Mouse (Mus musculus) G1E (cell line): Measurements from ENCODE around the gene Zcchc17. TPM values are rescaled to one million over a fixed set of nuclear protein-coding genes. Genes with fewer than 3 reads are reported as not detected.

Experiments
- ATAC-seq: 2 replicates; pipeline ENCODE4 v1.8.0; 2016; ENCODE audit warnings: mild to moderate bottlenecking; ENCODE audit not compliant: insufficient number of reproducible peaks, poor library complexity, low FRiP score, severe bottlenecking; ENCODE audit errors: extremely low read depth
- DNase-seq: peaks from one replicate; pipeline ENCODE4 v3.0.0; 2012; ENCODE audit warnings: low spot score
- H3K27me3 ChIP-seq: 2 replicates; pipeline ENCODE4 v1.6.1; 2012; ENCODE audit warnings: mild to moderate bottlenecking, low read length, inconsistent platforms; ENCODE audit not compliant: insufficient read depth
- H3K36me3 ChIP-seq: replicated peaks from 2 replicates; pipeline ENCODE3; 2012; ENCODE audit warnings: mild to moderate bottlenecking, inconsistent platforms
- H3K4me1 ChIP-seq: 2 replicates; pipeline ENCODE4 v1.6.1; 2012; ENCODE audit warnings: low read depth, low read length, inconsistent platforms, mixed read lengths; ENCODE audit not compliant: insufficient read depth
- H3K4me3 ChIP-seq: 2 replicates; pipeline ENCODE4 v1.5.1; 2012; ENCODE audit warnings: low read depth, mild to moderate bottlenecking, inconsistent platforms, low read length, moderate library complexity, mixed read lengths
- H3K9me3 ChIP-seq: replicated peaks from 2 replicates; pipeline ENCODE4 v1.6.1; 2012; ENCODE audit warnings: inconsistent platforms
- CTCF ChIP-seq: IDR thresholded peaks from 2 replicates; pipeline ENCODE4 v1.5.1; 2012; ENCODE audit warnings: low read depth, low read length, inconsistent platforms, mixed read lengths
- GATA1 ChIP-seq: IDR thresholded peaks from 2 replicates; pipeline ENCODE4 v1.6.1; 2012; ENCODE audit warnings: borderline replicate concordance, low read length, inconsistent platforms, mixed read lengths
- GATA2 ChIP-seq: IDR thresholded peaks from 2 replicates; pipeline ENCODE4 v1.6.1; 2012; ENCODE audit warnings: low read depth, low read length, inconsistent platforms, borderline replicate concordance
- POLR2AphosphoS5 ChIP-seq: IDR thresholded peaks from 2 replicates; pipeline ENCODE4 v1.6.1; 2012; ENCODE audit warnings: low read depth, low read length, inconsistent platforms; ENCODE audit not compliant: insufficient replicate concordance
- TAL1 ChIP-seq: conservative IDR thresholded peaks from 2 replicates; pipeline ENCODE4 v1.6.1; 2012; ENCODE audit warnings: low read depth, low read length, inconsistent platforms, mixed read lengths
- polyA plus RNA-seq: library from polyadenylated mRNA; stranded (reverse); fragments of >175 nt; gene quantifications from 2 replicates; pipeline ENCODE4 v1.2.3, GENCODE M21; 2012
- total RNA-seq, 2 experiments: library from RNA; stranded (forward) in 1 of 2; stranded (reverse) in 1 of 2; fragments of 200-1000 nt in 1 of 2; fragments of >200 nt in 1 of 2; fragmentation: Nextera tagmentation in 1 of 2; gene quantifications; 2 replicates each; pipeline ENCODE4 v1.2.3; 2014 to 2017

Zcchc17 gene
- total and polyA plus RNA-seq, 3 experiments: 25.6 to 69.1 (median 33.9) TPM

GRCm38 (mm10) chr4:130297123-130297529 lies 62.6 kb downstream of the Zcchc17 start:
- no peaks in the 10 kb centered on the region for H3K36me3 ChIP-seq
- 0 out of 2 replicates have a peak, but pooled peaks have one; percentile 4 for ATAC-seq
- H3K27me3 ChIP-seq: no peaks in the 10 kb centered on the region; the same call in none of the 2 replicates
- peaks cover 67% of the 10 kb centered on the region for H3K4me1 ChIP-seq
- peak overlapping the region; percentile 8; the same call in 1 of the 2 replicates for H3K4me3 ChIP-seq
- TF ChIP-seq CTCF: peak; percentile 86
- no peak for TF ChIP-seq POLR2AphosphoS5
- TF ChIP-seq TAL1: 0 out of 2 replicates have a peak, but pooled peaks have one; percentile 12
- no peaks in the 10 kb centered on the region for H3K9me3 ChIP-seq
- DNase-seq: peak; percentile 57

- DNase-seq (peak; percentile 43), ATAC-seq (no peak)
- H3K27me3 ChIP-seq: no peaks in the 10 kb centered on the region; the same call in 1 of the 2 replicates
Measured at GRCm38 (mm10) chr4:130296243-130296965, 63.3 kb downstream of the Zcchc17 start.

GRCm38 (mm10) chr4:130295047-130295745 lies 64.5 kb downstream of the Zcchc17 start:
- TF ChIP-seq GATA1 (no peak), CTCF (no peak), POLR2AphosphoS5 (no peak), TAL1 (no peak), GATA2 (no peak)
- no peak for ATAC-seq
- Histone ChIP-seq H3K4me3 (no peak overlapping the region; the same call in 1 of the 2 replicates), H3K27me3 (peaks cover 3% of the 10 kb centered on the region; the same call in 1 of the 2 replicates), H3K9me3 (no peaks in the 10 kb centered on the region), H3K4me1 (peaks cover 57% of the 10 kb centered on the region), H3K36me3 (no peaks in the 10 kb centered on the region)
- DNase-seq: no peak

More at GRCm38 (mm10) chr4:130296243-130296965, 63.3 kb downstream of the Zcchc17 start:
- H3K4me3 ChIP-seq: peak overlapping the region; percentile 28; the same call in 1 of the 2 replicates
- TF ChIP-seq CTCF: no peak
- no peak for TF ChIP-seq TAL1
- no peak for TF ChIP-seq GATA2
- H3K9me3 ChIP-seq: no peaks in the 10 kb centered on the region
- H3K4me1 ChIP-seq: peaks cover 63% of the 10 kb centered on the region
- no peaks in the 10 kb centered on the region for H3K36me3 ChIP-seq

- DNase-seq (no peak), ATAC-seq (no peak)
- H3K9me3 ChIP-seq: no peaks in the 10 kb centered on the region
- H3K27me3 ChIP-seq: peaks cover 7% of the 10 kb centered on the region; the same call in 1 of the 2 replicates
- no peaks in the 10 kb centered on the region for H3K36me3 ChIP-seq
- H3K4me1 ChIP-seq: peaks cover 52% of the 10 kb centered on the region
- no peak overlapping the region for H3K4me3 ChIP-seq
- TF ChIP-seq GATA1 (no peak), POLR2AphosphoS5 (no peak), GATA2 (no peak), CTCF (no peak), TAL1 (no peak)
Measured at GRCm38 (mm10) chr4:130294513-130294912, 65.2 kb downstream of the Zcchc17 start.

GRCm38 (mm10) chr4:130292271-130292670 lies 67.5 kb downstream of the Zcchc17 start:
- peaks cover 19% of the 10 kb centered on the region for H3K27me3 ChIP-seq
- DNase-seq: peak; percentile 63
- H3K4me1 ChIP-seq: peaks cover 32% of the 10 kb centered on the region
- H3K36me3 ChIP-seq: no peaks in the 10 kb centered on the region
- no peaks in the 10 kb centered on the region for H3K9me3 ChIP-seq
- no peak overlapping the region for H3K4me3 ChIP-seq
- TF ChIP-seq CTCF (peak; percentile 98), TAL1 (no peak)
- ATAC-seq: no peak

GRCm38 (mm10) chr4:130289824-130290223 lies 69.9 kb downstream of the Zcchc17 start:
- no peak for ATAC-seq

More at GRCm38 (mm10) chr4:130289824-130290223, 69.9 kb downstream of the Zcchc17 start:
- Histone ChIP-seq H3K4me1 (peaks cover 11% of the 10 kb centered on the region; the same call in 1 of the 2 replicates), H3K4me3 (no peak overlapping the region), H3K27me3 (peaks cover 37% of the 10 kb centered on the region), H3K9me3 (no peaks in the 10 kb centered on the region), H3K36me3 (no peaks in the 10 kb centered on the region)
- DNase-seq: no peak
- TF ChIP-seq GATA2: no peak
- TF ChIP-seq GATA1: no peak
- no peak for TF ChIP-seq TAL1
- no peak for TF ChIP-seq POLR2AphosphoS5
- TF ChIP-seq CTCF: no peak
